Mouse (Mus musculus): ENCODE data around the gene Ell2.

DNA sequence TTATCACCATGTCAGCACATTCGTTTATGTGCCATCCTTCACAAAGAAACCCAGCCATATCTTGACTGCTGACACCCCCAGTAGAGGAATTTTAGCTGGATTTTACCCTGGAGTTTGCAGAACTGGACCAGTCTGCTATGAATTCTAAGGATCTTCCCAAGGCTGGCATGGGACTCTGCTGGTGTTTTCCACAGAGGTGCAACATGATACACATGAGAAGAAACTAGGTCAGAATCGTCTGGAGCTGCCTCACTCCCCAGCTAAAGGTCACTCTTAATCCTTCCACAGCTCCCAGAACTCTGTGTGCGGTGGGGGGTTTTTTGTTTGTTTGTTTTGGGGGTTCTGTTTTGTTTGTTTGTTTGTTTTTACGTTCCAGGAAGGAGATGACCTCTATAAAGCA lies 79.2 kb downstream of the Ell2 start:
- no peak for TF ChIP-seq CTCF (IDR thresholded peaks at IDR 0.05; ENCODE audit: low read depth)
- TF ChIP-seq EP300 (optimal IDR thresholded peaks at IDR 0.05): no peak
